Mouse (Mus musculus) heart, postnatal 4 days (tissue): ENCODE results near the gene Myom1. TPM values are rescaled to one million over a fixed set of nuclear protein-coding genes. Genes with fewer than 3 reads are reported as not detected.

Experiments
- DNase-seq: peaks from one replicate; pipeline ENCODE4 v3.0.0; 2021
- total RNA-seq, 2 experiments: library from RNA; stranded (reverse); gene quantifications; 2 replicates each; pipeline ENCODE4 v1.2.3; 2021

Gene Myom1
- total RNA-seq, 2 experiments from 2014 or later = 944 to 986 TPM

- peak; percentile 50 for DNase-seq
Observed at GRCm38 (mm10) chr17:70991706-70992625, 10.5 kb upstream of the Myom1 start.

GRCm38 (mm10) chr17:70992662-70993061 lies 9.8 kb upstream of the Myom1 start:
- DNase-seq = no peak

DNA sequence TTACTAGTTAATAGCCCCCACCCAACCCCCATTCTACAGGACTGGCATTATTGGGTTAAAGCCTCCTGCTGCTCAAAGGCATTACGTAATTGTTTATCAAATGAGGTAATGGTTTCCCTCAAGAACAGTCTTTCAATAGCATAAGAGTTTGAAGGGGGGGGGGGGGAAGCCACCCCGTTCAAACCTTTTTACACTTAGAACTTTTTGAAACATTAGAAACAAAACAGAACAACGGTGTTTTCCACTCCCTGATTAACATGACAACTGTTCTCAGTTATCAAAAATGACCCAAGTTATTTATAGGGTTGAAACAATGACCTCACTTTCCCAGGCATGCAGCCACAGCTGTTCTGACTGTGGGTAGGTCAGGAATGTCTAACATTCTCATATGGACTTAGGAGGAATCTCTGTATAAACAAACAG lies 9.0 kb upstream of the Myom1 start:
- peak; percentile 72 for DNase-seq

GRCm38 (mm10) chr17:70994671-70995070 lies 7.8 kb upstream of the Myom1 start:
- DNase-seq = no peak

- no peak for DNase-seq
Observed at GRCm38 (mm10) chr17:70995551-70995950, 6.9 kb upstream of the Myom1 start.

GRCm38 (mm10) chr17:70997836-70998235 lies 4.6 kb upstream of the Myom1 start:
- peak; percentile 44 for DNase-seq

DNA sequence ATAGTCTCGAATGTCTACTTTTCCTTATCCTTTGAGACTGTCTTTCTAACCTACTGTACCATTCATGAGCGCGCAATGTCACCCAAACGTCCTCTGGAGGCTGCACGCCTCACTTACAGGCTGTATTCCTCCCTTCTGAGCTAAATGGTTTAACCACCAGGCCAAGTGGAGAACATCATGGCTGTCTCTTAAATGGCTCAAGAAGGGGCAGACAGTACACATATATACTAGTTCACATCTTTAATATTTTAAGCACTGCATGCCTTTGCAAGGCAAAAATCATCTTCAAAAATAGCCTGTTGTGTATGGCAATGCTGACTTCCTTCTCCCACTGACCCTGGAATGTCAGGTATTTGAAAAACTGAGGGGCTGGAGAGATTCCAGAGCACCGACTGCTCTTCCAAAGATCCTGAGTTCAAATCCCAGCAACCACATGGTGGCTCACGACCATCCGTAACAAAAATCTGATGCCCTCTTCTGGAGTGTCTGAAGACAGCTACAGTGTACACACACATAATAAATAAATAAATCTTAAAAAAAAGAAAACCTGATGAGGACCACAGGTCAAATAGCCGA lies 3.9 kb upstream of the Myom1 start:
- no peak for DNase-seq

DNA sequence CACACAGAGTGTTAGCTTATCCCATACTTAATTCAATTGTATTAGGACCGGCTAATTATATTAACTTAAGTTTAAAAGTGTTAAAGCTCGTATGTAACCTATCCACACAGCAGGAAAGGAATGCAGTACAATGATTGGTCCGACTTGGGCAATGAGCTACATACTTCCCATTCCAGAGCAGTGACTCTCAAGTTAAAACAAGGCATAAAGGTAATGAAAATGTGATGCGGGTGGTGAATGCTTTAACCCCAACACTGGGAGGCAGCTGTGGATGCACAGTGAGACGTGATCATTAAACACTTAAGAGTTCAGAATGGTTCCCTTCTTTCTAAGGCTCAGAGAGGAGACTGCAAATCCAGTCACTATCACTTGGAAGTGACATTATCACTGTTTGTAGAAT lies 3.2 kb upstream of the Myom1 start:
- DNase-seq = no peak

DNA sequence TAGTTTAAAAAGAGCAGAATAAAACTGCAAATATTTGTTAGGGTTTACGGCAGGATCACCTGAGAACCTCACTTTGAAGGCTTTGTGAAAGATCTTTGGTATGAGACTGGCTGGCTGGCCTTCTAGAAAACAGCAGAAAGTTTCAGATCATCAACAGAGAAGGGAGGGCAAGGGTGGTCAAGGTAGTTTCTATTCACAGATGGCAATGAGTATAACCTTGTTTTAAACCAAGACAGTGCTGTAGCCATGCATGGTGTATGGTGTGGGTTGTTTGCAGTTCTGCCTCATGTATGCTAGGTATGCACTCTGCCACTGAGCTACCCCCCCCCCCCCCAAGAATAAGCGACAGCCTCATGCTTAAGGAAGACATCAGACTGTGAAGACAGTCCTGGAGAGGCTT lies 2.2 kb upstream of the Myom1 start:
- no peak for DNase-seq

DNA sequence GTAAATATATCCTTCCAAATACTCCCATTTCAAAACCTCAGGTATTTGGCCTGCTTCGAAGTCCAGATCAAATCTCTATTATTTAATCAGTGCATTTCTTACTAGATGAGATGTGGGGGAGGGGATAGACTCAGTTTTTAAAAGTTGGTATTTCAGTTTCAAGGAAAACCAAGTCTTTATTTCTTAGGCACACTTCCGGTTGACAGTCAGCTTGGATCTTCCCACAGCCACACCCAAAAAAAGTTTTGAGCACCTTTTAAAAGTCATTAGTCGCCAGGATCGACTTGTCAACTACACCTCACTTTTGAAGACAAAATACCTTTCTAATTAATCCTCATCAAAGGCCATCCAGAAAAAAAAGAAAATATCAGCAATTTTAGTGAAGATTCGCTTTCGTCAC lies 1.4 kb upstream of the Myom1 start:
- no peak for DNase-seq

GRCm38 (mm10) chr17:71001699-71002080 lies 743 bp upstream of the Myom1 start:
- peak; percentile 65 for DNase-seq

GRCm38 (mm10) chr17:71002744-71003094 lies 286 bp downstream of the Myom1 start, which contains the start of gene Myl12a:
Myl12a (minus strand) TSS chr17:71002878.
- no peak for DNase-seq

DNA sequence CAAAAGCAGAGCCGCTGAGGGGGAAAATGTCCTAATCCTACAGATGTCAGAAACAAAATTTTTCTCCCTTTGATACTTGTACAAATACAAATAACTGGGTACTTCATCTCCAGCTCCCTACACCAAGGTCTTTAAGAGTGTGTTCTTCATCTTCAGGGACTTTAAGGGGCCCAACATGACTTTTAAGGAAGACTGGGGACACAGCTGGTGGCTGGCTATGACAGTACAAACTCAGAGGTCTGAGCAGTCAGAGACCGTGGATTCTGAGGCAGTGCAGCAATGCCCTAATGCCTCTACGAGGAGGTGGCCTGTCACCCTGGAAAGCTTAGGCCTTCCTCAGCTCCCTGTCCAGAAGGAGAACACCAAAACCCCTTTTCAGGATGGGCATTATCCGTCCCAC lies 679 bp downstream of the Myom1 start:
- DNase-seq = no peak

- DNase-seq = no peak
Observed at GRCm38 (mm10) chr17:71003721-71004120, 1.3 kb downstream of the Myom1 start.

GRCm38 (mm10) chr17:71004186-71004960 lies 1.9 kb downstream of the Myom1 start:
- no peak for DNase-seq

GRCm38 (mm10) chr17:71006976-71007375 lies 4.5 kb downstream of the Myom1 start:
- DNase-seq = no peak

DNA sequence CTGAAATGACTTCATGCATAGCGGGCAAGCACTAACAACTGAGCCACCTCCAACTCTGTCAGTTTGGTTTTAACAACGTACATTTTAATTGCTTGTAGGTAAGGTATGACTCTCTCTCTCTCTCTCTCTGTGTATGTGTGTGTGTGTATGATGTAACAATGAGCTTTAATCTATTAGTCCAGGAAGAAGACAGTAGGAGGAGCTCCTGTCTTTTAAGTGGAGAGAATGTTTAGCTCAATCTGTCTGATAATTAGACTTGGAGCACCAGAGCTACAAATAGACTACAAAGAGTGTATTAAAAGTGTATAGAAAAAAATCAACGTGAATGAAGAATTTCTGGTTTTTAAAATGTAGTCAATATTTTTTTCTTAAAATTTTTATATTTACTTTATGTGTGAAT lies 6.2 kb downstream of the Myom1 start:
- DNase-seq = no peak

DNA sequence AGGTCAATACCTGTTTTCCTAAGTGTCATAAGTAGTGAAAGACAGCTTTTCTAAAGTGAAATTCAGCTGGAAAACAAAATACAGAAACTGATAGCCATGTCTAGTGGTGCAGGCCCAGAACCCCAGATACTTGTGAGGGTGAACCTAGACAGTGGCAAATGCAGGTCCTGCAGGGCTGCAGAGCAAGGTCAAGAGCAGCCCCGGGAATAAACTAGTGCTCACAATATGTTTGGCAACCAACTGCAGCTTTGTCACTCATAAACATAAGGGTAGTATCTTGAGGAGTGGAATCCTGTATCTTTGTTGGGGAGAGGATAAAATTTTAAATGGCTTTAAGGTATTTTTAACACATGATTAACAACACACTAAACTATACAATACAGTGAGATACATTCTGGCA lies 7.3 kb downstream of the Myom1 start:
- no peak for DNase-seq

GRCm38 (mm10) chr17:71010646-71011242 lies 8.3 kb downstream of the Myom1 start:
- peak; percentile 7 for DNase-seq

GRCm38 (mm10) chr17:71011931-71012662 lies 9.7 kb downstream of the Myom1 start:
- no peak for DNase-seq

DNA sequence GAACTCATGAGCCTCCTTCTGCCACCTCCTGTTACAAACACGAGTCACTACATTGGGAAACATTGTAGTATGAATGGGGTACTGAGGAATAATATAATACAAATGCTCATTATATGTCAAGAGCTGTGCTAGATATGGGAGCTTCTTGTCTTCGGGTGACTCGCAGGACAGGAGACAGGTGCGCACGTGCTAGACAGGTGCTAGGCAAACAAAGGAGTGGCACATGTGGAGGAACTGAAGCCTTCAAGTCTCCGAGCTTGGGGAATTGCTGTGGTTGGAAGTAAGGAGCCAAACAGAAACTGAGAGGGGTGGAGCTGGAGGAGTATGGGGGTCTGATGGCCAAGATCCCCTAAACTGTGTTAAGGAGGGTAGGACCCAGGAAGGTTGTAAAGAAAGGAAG lies 10.7 kb downstream of the Myom1 start:
- no peak for DNase-seq

GRCm38 (mm10) chr17:71014911-71015310 lies 12.5 kb downstream of the Myom1 start:
- no peak for DNase-seq
